Mouse (Mus musculus): ENCODE results near the gene Ptprd.

DNA sequence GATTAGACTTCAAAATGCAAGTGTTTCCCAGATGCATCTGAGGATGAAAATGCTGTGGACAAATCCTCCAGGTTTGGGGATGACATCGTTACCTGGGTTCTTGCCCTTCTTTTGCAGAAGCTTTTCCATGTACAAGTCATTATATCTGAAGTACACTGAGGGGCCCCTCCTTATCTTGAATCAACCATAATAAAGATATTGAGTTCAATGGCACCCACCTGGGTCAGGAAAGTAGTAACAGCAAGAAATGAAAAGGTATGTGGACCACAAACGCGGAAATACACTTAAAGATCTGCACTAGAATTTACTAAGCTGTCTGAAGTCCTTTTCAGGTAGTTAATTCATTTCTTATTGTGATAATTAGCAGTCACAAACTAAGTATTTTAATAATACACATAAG is 2017.0 kb downstream of the Ptprd start:
- no peak for TF ChIP-seq GATA1 (IDR thresholded peaks at IDR 0.05; ENCODE audit: borderline replicate concordance, low read length)
- TF ChIP-seq FLI1 (IDR thresholded peaks at IDR 0.05; ENCODE audit: low read length): no peak
